Mouse (Mus musculus) liver, adult 2 months (tissue): Measurements from ENCODE around the gene Runx1.

Source experiments
- CTCF ChIP-seq: fragments of 200-500 bp; IDR thresholded peaks from 2 replicates; pipeline ENCODE4 v1.5.1; 2011; ENCODE audit warnings: low read depth, low read length, control low read depth
- POLR2A ChIP-seq: fragments of 200-500 bp; IDR thresholded peaks from 2 replicates; pipeline ENCODE4 v1.6.1; 2011; ENCODE audit warnings: low read length, control low read depth; ENCODE audit not compliant: insufficient read depth; ENCODE audit errors: extremely low read depth

GRCm38 (mm10) chr16:92639093-92639492 lies 186.9 kb downstream of the Runx1 start:
- TF ChIP-seq POLR2A, result no peak
- TF ChIP-seq CTCF, result no peak
